Mouse (Mus musculus) adipocyte (in vitro differentiated cells): ENCODE measurements around the gene Gm17651.

Source experiments
- DNase-seq: peaks from one replicate; pipeline ENCODE4 v3.0.0-alpha.2; 2016; ENCODE audit warnings: low spot score

The Gm17651 gene

GRCm38 (mm10) chr3:97628391-97629001, 46.0 kb downstream of the Gm17651 start, which contains the start of gene Fmo5:
TSS of gene Fmo5 (plus strand) at chr3:97628804.
- DNase-seq = no peak

- DNase-seq = no peak
Measured at GRCm38 (mm10) chr3:97627893-97628292, 46.6 kb downstream of the Gm17651 start.

GRCm38 (mm10) chr3:97624611-97625010, 49.9 kb downstream of the Gm17651 start:
- DNase-seq = no peak
